Mouse (Mus musculus) hindlimb bud, embryonic 11.5 days (tissue): ENCODE results near the gene Vti1a.

Source experiments
- DNase-seq: peaks from one replicate; pipeline ENCODE4 v3.0.0-alpha.2; 2012; ENCODE audit warnings: low read depth, low spot score; ENCODE audit errors: extremely low spot score

The Vti1a gene

DNA sequence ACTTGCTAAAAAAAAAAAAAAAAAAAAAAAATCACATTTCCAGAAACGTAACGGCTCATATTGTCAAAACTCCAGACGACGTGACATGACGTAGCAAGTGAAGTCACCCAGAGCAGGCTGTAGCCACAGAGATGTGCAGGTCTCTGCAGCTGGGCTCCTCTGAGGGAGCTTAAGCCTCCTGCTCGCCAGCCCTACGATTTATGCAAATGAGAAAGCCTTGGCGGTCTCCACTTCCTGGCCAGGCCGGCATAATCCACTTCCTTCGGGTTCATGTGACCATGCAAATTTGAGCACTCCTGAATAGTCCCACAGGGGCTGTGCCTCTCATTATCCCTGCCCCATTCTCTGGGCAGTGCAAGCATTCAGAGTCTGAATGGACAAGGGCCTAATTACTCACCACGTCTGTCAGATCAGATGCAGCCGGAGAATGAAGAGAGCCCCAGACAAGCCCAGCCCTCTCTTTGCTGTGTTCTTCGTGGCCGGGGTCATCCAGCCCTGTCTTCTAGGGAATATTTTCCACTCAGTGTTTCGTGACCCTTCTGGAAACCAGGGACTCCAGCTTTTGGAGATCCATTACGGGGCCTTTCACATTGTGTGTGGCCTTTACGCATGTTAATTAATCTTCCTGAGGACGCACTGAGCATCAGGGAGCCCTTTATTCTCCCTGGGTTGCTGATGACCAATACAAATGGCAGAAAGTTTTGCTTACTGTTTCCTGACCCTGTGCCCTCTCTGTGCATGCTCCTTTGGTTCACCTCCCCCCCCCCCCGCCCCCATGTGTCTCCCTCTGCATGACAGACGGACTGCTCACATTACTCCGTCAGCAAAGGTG, 240.3 kb downstream of the Vti1a start:
- no peak for DNase-seq

DNA sequence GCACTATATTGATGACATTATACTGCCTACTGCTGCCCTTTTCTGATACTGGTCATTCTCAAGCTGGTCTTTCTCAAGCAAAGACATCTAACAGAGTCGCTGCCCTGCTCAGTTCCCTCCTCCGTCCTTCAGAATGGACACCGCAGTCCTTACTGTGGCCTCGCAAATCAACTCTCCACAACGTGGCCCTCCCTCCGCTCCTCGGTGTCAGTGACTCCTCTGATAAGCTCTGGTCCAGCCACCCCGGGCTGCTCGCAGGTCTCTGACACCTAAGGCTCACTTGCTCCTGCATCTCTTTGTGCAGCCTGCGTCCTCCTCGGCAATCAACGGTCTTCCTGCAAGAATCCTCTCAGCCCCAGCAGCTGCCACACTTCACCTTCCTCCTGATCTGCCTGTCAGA, 243.2 kb downstream of the Vti1a start:
- no peak for DNase-seq

DNA sequence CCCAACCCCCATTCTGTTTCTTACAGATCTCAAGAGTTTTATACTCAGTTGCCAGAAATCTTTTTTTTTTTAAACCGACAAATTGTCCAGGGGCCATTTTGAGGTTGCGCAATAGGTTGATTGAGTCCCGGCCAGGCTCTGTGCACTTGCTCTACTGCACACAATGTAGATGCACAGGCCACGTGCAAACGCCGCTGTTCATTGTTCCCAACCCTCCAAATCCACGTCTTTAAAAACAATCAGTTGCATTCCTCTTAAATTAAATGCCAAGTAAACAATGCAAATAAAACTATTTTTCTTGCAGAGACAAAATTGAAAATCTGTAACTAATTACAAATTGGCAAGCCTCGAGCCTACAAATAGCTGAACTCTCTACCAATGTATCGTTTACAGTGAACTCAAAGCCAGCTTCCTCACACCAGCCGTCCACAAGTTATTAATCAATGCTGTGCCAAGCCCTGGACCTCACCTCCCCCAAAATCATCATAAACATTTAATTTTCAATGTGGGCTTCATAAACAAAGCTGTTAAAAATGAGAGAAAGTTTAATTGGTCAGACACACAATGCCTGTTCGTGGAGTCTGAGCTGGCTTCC, 244.1 kb downstream of the Vti1a start:
- no peak for DNase-seq

DNA sequence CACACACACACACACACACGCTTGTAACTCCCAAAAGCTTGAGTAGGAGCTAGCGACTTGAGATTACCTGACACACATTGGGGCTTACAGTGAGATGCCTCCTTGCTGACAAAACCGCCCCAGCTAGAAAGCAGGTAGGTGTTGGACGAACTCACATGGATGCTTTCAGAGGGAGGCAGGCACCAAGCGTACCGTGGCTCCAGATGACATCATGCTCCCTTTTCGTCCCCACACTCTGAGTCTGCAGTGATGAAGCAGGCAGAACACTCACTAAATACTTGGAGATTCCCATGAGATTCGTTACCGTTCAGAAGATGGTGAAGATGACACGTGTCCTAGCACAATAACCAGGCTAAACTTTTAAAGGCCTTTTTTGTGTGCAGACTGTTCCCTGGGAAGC, 245.4 kb downstream of the Vti1a start:
- DNase-seq = no peak

DNA sequence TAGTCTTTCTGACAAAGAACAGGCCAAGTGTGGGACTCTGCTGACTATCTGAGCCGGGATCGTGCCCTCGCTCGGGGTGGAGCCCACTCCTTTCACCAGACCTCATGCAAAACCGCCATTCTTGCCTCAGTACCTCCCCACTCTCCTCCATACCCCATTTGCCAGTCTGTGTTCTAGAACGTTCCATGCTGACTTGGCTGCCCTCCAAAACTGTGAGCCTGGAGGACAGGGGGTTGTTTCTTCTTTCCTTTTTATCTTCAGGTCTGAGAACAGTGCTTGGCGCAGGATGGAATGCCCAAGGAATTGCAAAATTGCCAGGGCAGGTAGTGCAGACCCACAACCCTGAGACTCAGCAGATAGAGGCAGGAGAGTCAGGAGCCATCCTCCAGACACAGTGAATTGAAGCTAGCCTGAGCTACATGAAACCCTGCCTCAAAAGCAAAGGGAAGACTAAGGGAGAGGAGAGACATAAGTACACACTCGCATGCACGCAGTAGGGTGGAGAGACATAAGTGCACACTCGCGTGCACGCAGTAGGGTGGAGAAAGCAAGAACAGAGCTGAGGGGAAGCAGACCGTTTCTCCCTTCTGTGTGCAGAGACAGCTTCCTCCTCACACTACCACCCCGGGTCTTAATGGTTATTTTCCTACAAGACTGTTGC, 246.5 kb downstream of the Vti1a start:
- DNase-seq = no peak

DNA sequence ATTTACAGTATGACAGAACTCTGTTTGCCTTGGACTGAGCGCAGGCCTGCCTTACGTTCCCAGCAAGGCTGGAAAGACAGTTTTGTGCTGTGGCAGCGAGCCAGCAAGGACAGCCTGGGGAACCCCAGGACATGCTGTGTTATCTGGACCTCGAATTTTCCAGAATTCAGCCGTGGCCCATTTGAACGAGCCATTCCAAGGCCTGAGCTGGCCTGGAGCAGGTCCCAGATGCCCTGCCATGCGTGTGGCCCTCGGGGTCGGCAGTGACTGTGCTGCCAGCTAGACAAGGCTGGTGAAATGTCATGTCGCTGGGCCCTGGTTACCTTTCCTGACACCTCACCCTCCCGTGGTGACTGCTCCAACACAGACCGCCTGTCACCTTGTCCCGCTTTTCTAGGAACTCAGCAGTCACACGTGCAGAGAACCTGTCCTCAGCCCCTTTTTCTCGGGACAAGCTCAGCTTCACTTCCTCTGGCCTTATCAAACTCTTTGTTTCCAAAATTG, 247.1 kb downstream of the Vti1a start:
- no peak for DNase-seq

DNA sequence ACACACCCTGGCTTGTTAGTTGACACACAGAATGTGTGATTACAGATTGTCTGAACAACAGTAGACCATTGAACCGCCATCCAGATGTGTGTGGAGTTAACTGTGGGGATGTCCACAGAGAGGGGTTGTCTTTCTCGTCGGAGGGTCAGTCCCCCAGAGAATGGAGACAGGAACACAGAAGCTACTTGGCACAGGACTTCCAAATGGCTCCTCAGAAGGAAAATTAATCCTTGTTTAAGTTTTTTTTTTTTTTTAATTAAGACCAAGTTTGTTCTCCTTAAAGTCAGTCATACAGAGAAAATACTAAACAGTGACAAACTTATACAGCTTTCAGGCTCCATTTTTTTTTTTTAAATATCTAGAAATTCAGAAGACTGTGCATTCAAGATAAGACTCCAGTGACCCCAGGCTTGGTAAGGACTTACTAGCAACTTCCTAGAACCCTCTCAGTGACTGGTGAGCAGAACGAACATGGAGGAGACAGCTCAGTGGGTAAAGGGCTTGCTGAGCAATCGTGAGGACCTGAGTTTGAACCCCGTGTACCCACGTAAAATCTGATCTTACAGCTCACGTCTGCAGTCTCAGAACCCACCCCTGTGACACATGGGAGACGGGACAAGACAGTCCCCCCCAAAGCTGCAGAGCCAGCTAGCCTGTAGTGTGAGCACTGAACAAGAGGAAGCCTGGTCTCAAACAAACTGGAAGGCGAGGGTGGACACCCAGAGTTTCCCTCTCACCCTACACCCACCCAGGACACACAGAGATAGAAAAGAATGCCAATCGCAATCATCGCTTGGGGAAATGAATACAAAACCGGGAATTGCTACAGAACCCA, 248.2 kb downstream of the Vti1a start:
- DNase-seq = no peak

DNA sequence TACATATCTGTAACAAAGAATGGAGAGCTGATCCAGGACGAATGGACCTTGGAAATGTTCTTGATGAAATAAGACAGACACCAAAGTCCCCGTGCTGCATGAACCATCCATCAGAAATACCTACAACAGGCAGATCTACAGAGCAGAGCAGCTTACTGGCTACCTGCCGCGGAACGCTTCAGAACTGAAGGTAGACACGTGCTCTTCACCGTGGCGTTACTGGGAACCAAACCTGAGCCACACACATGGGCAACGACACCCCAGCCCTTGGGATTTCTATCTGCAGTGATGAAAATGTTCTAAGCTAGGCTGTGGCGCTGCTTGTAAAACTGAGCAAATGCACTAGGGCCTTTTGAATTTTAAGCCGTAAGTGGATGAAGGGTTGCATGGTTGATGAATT, 249.0 kb downstream of the Vti1a start:
- no peak for DNase-seq

DNA sequence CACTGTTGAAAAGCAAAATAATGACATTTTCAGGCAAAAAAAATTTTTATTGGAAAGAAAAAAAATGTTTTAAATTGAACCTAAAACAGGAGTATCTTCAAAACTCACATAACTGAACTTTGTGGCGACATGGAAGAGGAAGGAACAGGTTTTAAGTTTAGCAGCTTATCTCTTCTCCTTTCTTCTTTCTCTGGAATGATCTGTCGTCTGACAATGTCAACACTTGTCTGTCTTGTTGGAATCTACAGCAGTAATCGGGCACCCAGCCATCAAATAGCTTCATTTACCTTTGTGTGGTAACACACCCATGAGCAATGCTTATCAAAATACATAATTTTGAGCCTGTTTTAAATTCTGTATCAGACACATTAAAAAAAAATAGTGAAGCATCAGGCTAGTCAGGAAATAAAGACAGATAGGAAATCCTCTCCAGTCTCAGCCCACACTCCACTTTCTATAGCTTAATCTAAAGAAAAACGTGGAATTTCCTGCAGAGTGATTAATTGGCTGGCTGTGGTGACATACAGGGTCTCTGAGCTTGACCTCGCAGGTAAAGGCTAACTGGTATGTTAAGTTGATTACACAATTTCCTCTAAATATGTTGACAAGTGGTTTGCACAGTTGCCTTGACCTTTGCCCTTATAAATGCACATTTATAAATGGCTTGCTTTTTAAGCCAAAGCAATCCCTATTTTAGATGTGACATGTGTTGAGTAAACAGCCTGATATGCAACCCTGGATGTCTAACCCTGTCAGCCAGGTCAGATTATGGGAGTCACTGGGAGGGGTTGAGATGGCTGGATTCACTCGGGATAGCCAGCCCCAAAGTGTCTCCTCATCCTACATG, 249.7 kb downstream of the Vti1a start:
- no peak for DNase-seq

DNA sequence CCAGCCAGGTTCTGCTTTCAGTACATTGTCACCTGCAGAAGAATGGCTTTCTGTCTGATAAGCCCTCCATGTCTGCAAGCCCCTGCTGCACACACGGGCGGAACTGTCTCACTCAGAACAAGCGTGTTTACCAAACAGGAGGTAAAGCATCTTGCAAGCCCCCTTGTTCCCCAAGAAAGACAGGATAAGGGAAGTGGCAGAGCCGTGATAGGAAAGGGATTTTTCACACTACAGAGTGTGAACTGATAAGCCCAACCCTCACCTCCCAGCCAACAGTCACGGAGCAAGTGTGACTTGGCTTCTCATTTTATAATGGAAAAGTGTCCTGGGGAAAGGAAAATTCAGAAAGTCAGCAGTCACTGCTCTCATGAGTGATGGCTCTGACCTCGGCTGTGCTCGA, 253.0 kb downstream of the Vti1a start:
- DNase-seq = no peak

DNA sequence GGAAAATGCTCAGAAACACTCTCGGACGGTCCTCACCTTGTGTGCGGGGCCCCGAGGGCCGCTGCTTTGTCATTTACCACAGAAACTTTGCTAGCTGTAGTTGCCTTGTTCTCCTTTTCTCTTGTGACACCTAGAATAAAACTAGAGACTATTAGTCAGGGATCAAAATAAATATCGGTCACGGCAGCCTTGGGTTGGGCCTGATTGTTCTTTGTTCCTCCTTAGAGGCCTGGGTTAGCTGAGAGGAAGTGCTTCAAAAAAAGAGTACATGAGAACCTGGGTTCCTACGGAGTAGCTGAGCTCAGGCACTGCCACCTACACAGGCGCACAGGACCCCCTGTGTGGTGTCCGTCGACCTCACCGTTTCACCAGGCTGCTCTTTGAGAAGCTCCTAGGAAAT, 253.8 kb downstream of the Vti1a start:
- no peak for DNase-seq

DNA sequence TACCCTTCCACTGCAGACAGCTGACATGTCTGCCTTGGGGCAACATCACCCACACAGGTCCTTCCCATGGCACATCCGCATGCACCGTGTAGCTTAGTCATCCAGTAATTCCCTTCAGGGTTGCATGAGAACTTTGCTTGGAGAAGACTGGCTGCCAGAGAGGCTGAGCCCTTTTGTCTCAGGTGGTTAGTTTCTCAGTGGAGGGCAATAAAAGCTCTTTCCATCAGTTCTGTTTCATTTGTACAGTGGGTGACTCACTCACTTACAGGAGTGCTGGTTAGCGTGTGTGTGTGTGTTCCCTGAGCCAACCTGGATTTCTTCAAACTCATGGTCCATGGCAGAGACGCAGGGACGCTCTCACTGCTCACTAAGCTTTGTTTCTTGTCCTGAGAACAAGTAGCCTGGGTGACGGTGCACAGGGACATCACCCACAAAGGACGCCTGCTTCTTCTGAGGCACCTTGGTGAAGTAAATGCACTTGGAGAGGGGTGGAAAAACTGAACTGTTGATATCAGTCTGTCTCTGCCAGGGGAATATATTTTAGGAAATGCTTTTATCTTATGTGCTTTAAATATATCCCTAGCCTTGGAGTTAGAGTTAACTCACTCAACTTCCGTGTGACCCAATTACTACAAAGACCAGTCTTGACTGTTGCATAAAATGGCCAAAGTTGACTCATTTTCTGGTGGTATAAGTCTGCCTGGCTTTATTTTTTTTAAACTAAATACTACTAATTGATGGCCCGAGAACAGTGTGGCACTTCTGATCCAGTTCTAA, 254.6 kb downstream of the Vti1a start:
- DNase-seq = no peak

DNA sequence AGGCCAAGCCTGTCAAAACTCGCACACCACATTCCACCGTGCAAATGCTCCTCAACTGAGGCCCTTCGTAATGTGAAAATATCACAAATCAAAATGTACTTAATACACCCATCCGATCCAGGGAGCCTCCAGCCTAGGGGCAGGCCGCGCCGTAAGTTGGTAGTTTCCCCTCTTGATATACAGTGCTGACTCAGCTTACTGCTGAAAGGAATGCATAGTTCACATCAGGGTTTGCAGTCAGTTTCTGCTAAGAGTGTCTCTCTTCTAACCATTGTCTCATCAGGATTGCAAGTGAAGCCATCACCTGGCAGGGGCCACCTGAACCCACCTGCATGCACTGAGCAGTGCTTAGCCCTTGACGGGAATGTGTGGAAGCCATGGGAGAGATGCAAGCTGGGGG, 255.4 kb downstream of the Vti1a start:
- no peak for DNase-seq

DNA sequence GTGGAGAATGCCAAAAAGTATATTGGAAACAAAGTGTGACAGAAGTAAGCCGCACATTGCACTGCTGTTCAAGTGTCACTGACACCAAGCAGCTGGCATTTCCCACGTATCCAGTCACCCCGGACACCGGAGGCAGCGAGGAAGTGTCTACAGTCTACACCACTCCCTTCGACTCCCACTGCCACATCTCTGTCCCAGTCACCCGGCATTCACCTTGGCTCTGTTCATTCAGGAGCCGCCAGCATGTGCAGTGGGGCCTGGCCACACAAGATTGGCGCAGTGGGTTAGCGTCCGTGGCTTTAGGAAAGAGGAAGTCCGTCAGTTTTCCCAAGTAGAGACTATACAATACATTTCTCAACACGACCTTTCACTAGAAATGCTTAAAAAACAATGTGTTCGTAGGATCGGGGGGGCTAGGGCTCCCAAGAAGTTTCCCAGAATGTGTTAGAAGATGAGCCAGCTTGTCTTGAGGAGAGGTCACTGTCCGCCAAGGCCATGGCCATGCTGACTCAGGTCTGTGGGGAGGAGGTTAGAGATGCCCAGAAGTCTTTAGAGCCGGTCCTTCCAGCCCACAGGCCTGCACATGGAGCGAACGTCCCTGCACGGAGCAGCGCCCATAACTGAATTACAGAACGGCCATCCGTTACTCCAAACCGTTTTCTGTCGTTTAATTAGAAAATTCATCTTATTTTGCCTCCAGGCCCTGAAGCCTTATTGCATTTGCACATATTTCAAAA, 261.4 kb downstream of the Vti1a start:
- no peak for DNase-seq

DNA sequence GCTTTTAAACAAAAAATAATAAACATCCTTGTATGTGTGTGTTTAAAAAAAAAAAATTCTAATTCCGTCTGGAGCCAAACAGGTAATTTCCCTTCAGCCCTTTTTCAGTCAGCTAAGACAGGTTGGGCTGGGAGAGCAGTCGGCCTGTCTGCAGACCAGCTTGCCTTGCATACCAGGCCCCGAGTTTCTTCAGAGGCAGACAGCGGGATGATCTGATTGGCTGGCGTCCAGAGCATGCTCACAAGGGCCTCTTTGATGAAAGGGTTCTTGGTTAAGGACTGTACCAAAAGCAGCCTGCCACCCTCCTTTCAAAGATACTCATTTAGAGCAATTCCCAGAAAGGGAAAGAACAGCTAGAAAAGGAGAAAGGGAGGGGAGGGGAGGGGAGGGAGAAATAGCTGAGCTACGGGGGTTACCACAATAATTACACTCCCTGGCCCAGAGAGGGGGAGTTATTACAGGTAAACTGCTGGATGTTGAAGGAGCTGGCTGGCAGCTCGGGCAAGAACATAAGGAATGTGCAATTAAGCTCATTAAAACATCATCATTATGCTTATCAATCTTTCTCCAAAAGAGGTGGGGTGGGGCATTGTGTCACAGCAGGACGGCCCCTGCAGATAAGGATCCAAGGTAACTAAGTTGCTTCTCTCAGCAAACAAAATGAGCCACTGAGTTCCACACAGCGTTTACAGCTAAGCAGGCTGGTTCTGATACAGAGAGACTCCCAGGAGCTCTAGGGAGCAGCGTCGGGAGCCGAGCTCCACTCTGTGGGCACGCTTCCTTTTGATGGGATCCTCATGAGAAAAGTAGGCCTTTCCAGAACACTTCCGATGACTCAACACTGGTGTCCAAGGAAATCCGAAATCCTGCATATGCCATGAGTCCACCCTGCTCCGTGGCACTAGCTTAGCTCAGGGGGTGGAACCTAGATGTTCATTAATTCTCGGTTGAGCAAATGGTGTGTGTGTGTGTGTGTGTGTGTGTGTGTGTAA, 262.3 kb downstream of the Vti1a start:
- DNase-seq = no peak

DNA sequence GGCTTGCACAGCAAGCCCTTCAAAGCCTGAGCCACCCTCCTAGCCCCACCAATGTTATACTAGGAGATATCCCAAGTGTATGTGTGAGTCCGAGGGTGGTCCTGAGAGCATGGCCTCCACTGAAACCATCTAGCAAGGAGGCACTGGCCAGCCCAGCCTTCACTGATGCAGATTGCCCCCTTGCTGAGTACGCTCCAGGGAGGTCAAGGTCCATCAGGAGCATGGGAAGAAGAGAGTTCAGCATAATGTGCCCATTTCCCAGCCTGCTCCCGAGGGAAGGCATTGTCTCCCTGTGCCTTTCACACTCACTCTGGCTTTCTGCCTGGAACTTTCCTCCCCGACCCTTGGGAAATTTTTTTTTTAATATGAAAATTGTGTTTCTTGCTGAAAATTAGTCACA, 263.2 kb downstream of the Vti1a start:
- no peak for DNase-seq

DNA sequence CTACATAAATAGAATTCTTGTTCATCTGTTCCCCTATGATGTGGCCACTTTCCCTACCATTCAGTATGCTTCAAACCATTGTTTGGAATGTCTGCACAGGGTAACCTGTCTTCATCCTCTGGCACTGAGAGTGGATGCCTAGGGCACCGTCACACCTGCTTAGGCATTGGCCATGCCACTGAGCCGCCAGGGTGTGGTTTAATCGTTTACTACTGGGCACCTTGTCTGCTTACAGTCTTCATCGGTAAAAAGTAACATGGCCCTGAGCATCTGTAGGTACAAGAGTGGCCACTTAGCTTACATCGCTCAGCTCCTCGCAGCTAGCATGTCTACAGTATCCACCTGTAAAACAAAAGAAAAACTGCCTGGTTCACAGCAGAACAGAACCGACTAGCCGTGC, 264.1 kb downstream of the Vti1a start:
- no peak for DNase-seq

DNA sequence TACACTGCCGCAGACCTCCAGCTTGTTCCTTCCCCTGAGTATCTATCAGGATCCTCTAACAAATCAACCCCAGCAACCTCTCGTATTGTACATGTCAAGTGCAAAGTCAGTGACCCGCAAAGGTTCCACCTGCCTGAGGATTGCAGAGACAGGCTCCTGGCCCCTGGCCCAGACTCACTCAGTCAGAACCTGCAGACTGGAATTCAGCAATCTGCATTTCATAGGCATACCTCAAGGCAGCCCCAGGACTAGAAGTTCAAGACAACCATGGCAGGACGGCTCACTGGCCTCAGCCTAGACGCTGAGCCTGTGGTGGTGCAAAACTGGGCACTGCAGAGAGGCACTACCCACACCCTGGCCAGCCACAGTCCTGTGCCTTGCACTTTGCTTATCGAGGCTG, 264.6 kb downstream of the Vti1a start:
- DNase-seq = no peak
